12 mouse cellular contexts compared by ENCODE assay signal in the genomic region with DNA sequence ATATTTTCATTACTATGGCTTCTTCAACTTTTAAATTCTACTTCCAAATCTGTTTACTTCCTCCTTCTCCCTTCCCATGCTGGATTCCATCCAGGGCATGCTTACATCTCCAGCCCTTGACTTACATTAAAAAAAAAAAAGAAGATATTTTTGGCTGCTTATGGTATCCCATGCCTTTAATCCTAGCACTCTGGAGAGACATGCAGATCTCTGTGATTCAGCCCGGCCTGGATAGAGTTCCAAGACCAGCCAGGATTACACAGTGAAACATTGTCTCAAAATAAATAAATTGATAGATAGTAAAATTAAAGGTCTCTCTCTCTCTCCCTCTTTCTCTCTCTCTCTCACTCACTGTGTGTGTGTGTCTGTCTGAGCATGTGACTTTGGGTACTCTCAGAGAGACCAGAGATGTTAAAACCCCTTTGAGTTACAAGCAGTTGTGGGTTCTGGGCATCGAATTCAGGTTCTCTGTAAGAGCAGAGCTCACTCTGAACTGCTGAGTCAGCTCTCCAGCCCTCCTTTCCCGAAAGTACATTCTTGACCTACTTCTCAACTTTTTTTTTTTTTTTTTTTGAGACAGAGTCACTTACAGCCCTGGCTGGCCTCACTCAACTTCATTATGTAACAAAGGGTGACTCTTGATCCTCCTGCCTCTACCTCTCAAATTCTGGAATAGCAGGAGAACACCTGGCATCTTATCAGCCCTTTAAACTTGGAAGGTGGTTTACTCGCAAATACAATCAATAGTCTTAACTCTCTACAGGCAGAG. TPM values are rescaled to one million over a fixed set of nuclear protein-coding genes. Genes with fewer than 3 reads are reported as not detected.
DNase-seq lines count a peak whose midpoint lies in the region; ATAC-seq and TF ChIP-seq lines count a peak whose summit lies in the region.
"Had no signal": no experiment of that assay in that cellular context is flagged by ENCODE, and none has a peak within 500 bp of the region (broad histone marks: within the 10 kb centered on the region; RNA-seq: fewer than 3 reads in every experiment).

No protein-coding gene starts in this region.

- H3K79me2 ChIP-seq in liver, adult 2 months (ENCODE audit: control insufficient read depth, insufficient read depth, low read length) = no peaks in the 10 kb centered on the region

- no peak for TF ChIP-seq EP300 in liver, postnatal 0 days (IDR thresholded peaks at IDR 0.05; ENCODE audit: low read depth)

- H3K4me1 ChIP-seq in liver, adult 2 months (ENCODE audit: control insufficient read depth, insufficient read depth, low read length) = no peaks in the 10 kb centered on the region
- no peaks in the 10 kb centered on the region for H3K4me1 ChIP-seq in liver, postnatal 0 days (ENCODE audit: insufficient read depth)
- no peaks in the 10 kb centered on the region for H3K4me1 ChIP-seq in stomach, embryonic 16.5 days (ENCODE audit: control insufficient read depth, insufficient read depth, low read length)
- H3K4me1 ChIP-seq: liver, embryonic 12.5 days had no signal

- H3K9me3 ChIP-seq in liver, postnatal 0 days (ENCODE audit: low read length) = no peaks in the 10 kb centered on the region
- no peaks in the 10 kb centered on the region for H3K9me3 ChIP-seq in stomach, embryonic 16.5 days (replicated peaks; ENCODE audit: control insufficient read depth, low read length)
- H3K9me3 ChIP-seq: liver, embryonic 12.5 days had no signal

- no peaks in the 10 kb centered on the region for H3K36me3 ChIP-seq in liver, adult 2 months (ENCODE audit: control insufficient read depth, insufficient read depth, low read length)
- no peaks in the 10 kb centered on the region for H3K36me3 ChIP-seq in liver, postnatal 0 days (replicated peaks; ENCODE audit: insufficient read depth, low read length)
- H3K36me3 ChIP-seq in stomach, embryonic 16.5 days (ENCODE audit: control insufficient read depth, insufficient read depth, low read length) = no peaks in the 10 kb centered on the region
- H3K36me3 ChIP-seq: liver, embryonic 12.5 days had no signal

- H3K9ac ChIP-seq in liver, adult 2 months (ENCODE audit: low read depth, low read length) = no peak overlapping the region
- H3K9ac ChIP-seq in liver, postnatal 0 days (replicated peaks) = no peak overlapping the region
- no peak overlapping the region for H3K9ac ChIP-seq in stomach, embryonic 16.5 days (ENCODE audit: low read length)
- H3K9ac ChIP-seq: liver, embryonic 12.5 days had no signal

- DNase-seq in adrenal gland, adult (ENCODE audit: inconsistent age in 2 of 2, low spot score in 1 of 2) = peak; percentile 51 to 69
- no peak for DNase-seq in adrenal gland, postnatal 4 days (ENCODE audit: low spot score in 2 of 2)
- DNase-seq in liver, adult 2 months (ENCODE audit: extremely low read depth, low read depth, low spot score) = peak; percentile 3
- DNase-seq in liver, postnatal 0 days = no peak
- peak; percentile 11 to 38 for DNase-seq in lung, adult 18-20 months
- no peak for DNase-seq in cerebellum, postnatal 10 days
- no peak for DNase-seq in urinary bladder, postnatal 14 days (ENCODE audit: low spot score)
- DNase-seq: spleen, adult 18-20 months had no signal

- H3K27me3 ChIP-seq in liver, adult 2 months (ENCODE audit: control insufficient read depth, insufficient read depth, low read length) = no peaks in the 10 kb centered on the region
- no peaks in the 10 kb centered on the region for H3K27me3 ChIP-seq in liver, postnatal 0 days (ENCODE audit: insufficient read depth, low read length)
- H3K27me3 ChIP-seq in stomach, embryonic 16.5 days (ENCODE audit: control insufficient read depth, insufficient read depth, low read length) = no peaks in the 10 kb centered on the region
- H3K27me3 ChIP-seq: liver, embryonic 12.5 days had no signal

- no peak overlapping the region for H3K4me2 ChIP-seq in liver, postnatal 0 days (ENCODE audit: low read depth, low read length)
- H3K4me2 ChIP-seq in stomach, embryonic 16.5 days (ENCODE audit: low read depth, low read length) = no peak overlapping the region
- H3K4me2 ChIP-seq: liver, embryonic 12.5 days had no signal

- no peak for ATAC-seq in liver, postnatal 0 days
- ATAC-seq in stomach, embryonic 16.5 days (ENCODE audit: insufficient read depth, low FRiP score) = peak; percentile 66; the same call in 1 of the 2 replicates
- ATAC-seq: hindbrain, embryonic 16.5 days; liver, embryonic 12.5 days had no signal

- WGBS in liver, adult 2 months = 43% methylated on average over 4 of the region's 4 CpGs
- WGBS in liver, postnatal 0 days (ENCODE audit: insufficient replicate concordance) = 49% methylated on average over 4 of the region's 4 CpGs
- 45% methylated on average over 4 of the region's 4 CpGs for WGBS in stomach, embryonic 16.5 days

- no peak overlapping the region for H3K27ac ChIP-seq in liver, adult 2 months (replicated peaks; ENCODE audit: insufficient read depth, low read depth, low read length)
- H3K27ac ChIP-seq in liver, postnatal 0 days (ENCODE audit: low read depth) = no peak overlapping the region
- H3K27ac ChIP-seq in stomach, embryonic 16.5 days (ENCODE audit: low read length) = peak overlapping the region; percentile 46; the same call in 1 of the 2 replicates
- H3K27ac ChIP-seq: liver, embryonic 12.5 days had no signal

- TF ChIP-seq POLR2A in liver, adult 2 months (IDR thresholded peaks at IDR 0.05; ENCODE audit: extremely low read depth, insufficient read depth, low read length) = no peak

- H3K4me3 ChIP-seq in liver, adult 2 months (ENCODE audit: insufficient read depth, low read depth, low read length) = no peak overlapping the region
- H3K4me3 ChIP-seq in liver, postnatal 0 days (ENCODE audit: low read depth, low read length) = no peak overlapping the region
- H3K4me3 ChIP-seq in stomach, embryonic 16.5 days (replicated peaks; ENCODE audit: low read length) = no peak overlapping the region
- H3K4me3 ChIP-seq: liver, embryonic 12.5 days had no signal

- TF ChIP-seq CTCF in liver, adult 2 months (IDR thresholded peaks at IDR 0.05; ENCODE audit: low read depth, low read length) = no peak
- no peak for TF ChIP-seq CTCF in liver, postnatal 0 days (IDR thresholded peaks at IDR 0.05; ENCODE audit: low read depth)

RNA-seq across cellular contexts. Expression of gene Ppih, which starts 46.6 kb away (rescaled TPM):
- total RNA-seq in adrenal gland, postnatal 4 days (2021) = 10 to 100 TPM; 32.9 to 33.4 TPM
- total RNA-seq in liver, adult 2 months (2014; rRNA removed) = 12.2 and 15.4 TPM in 2 replicates
- polyA plus RNA-seq in liver, adult 2 months (2012; rRNA removed) = 4.1 and 5.0 TPM in 2 replicates
- polyA plus RNA-seq in liver, postnatal 0 days (2015; fragmentation: Nextera tagmentation; extraction: Ambion mirVana) = 24.7 and 28.4 TPM in 2 replicates
- polyA plus RNA-seq in stomach, embryonic 16.5 days (2015; fragmentation: Nextera tagmentation; extraction: Ambion mirVana) = 62.8 and 70.6 TPM in 2 replicates

RNA-seq across cellular contexts. Expression of gene Ccdc30, which starts 48.4 kb away (rescaled TPM):
- total RNA-seq in adrenal gland, postnatal 4 days (2021) = 10 to 100 TPM; 11.8 to 14.0 TPM
- 5.4 and 5.9 TPM in 2 replicates for total RNA-seq in liver, adult 2 months (2014; rRNA removed)
- 1.8 and 3.0 TPM in 2 replicates for polyA plus RNA-seq in liver, adult 2 months (2012; rRNA removed)
- 2.4 and 2.9 TPM in 2 replicates for polyA plus RNA-seq in liver, postnatal 0 days (2015; fragmentation: Nextera tagmentation; extraction: Ambion mirVana)
- 4.7 and 6.7 TPM in 2 replicates for polyA plus RNA-seq in stomach, embryonic 16.5 days (2015; fragmentation: Nextera tagmentation; extraction: Ambion mirVana)
- total RNA-seq: granulocyte monocyte progenitor cell, adult 5-6 weeks had no signal

RNA-seq across cellular contexts. Expression of gene Ppcs, which starts 55.3 kb away (rescaled TPM):
- total RNA-seq in adrenal gland, postnatal 4 days (2021) = 10 to 100 TPM; 31.4 to 36.9 TPM
- 17.8 and 19.9 TPM in 2 replicates for total RNA-seq in liver, adult 2 months (2014; rRNA removed)
- polyA plus RNA-seq in liver, adult 2 months (2012; rRNA removed) = 26.4 and 26.8 TPM in 2 replicates
- polyA plus RNA-seq in liver, postnatal 0 days (2015; fragmentation: Nextera tagmentation; extraction: Ambion mirVana) = 33.0 and 37.0 TPM in 2 replicates
- polyA plus RNA-seq in stomach, embryonic 16.5 days (2015; fragmentation: Nextera tagmentation; extraction: Ambion mirVana) = 32.5 and 34.6 TPM in 2 replicates

RNA-seq across cellular contexts. Expression of gene Zmynd12, which starts 55.7 kb away (rescaled TPM):
- 1 to 10 TPM; 2.5 to 5.1 TPM for total RNA-seq in adrenal gland, postnatal 4 days (2021)
- 0.20 and 0.28 TPM in 2 replicates for total RNA-seq in liver, adult 2 months (2014; rRNA removed)
- polyA plus RNA-seq in liver, adult 2 months (2012; rRNA removed) = 0.10 and 0.15 TPM in 2 replicates
- 1.3 TPM in 2 replicates for polyA plus RNA-seq in liver, postnatal 0 days (2015; fragmentation: Nextera tagmentation; extraction: Ambion mirVana)
- 0.21 and 0.70 TPM in 2 replicates for polyA plus RNA-seq in stomach, embryonic 16.5 days (2015; fragmentation: Nextera tagmentation; extraction: Ambion mirVana)
- total RNA-seq: granulocyte monocyte progenitor cell, adult 5-6 weeks had no signal

Comparison
In these comparisons a context has a peak if more than half of its experiments do, and no peak if none do; other contexts are left out.
1. DNase-seq: peak in adrenal gland, adult (2 of 2), liver, adult 2 months (single experiment) and lung, adult 18-20 months (2 of 2); none in adrenal gland, postnatal 4 days (0 of 2), liver, postnatal 0 days (single experiment), cerebellum, postnatal 10 days (0 of 2) and urinary bladder, postnatal 14 days (single experiment).